Mouse (Mus musculus) stomach, adult 2 months (tissue): ENCODE results near the gene Pdzrn4. TPM values are rescaled to one million over a fixed set of nuclear protein-coding genes. Genes with fewer than 3 reads are reported as not detected.

ENCODE experiments used
- polyA plus RNA-seq: library from polyadenylated mRNA; depleted of rRNA; stranded (reverse); fragments of >200 nt; gene quantifications from 2 replicates; pipeline ENCODE4 v1.2.3, GENCODE M21; 2012; rRNA removed

Pdzrn4 gene
- 0.04 and 0.18 TPM in 2 replicates for polyA plus RNA-seq

GRCm38 (mm10) chr15:92396770-92397608 lies at the start of gene Pdzrn4:
TSS of gene Pdzrn4 (plus strand) at chr15:92396881.

